Mouse (Mus musculus): ENCODE measurements at regions not wholly inside any gene's neighbourhood (a gene's known extent, or its start where the extent isn't known, plus 50 kb on each side); places are given as distances from the start of the nearest gene placed in this dataset.

GRCm38 (mm10) chr1:69470614-69471250, 216.3 kb downstream of the Ikzf2 start:
- Histone ChIP-seq H3K27ac (ENCODE audit: poor library complexity, severe bottlenecking) (no peak overlapping the region), H3K4me2 (no peak overlapping the region), H3K36me3 (no peaks in the 10 kb centered on the region), H3K9ac (no peak overlapping the region), H3K27me3 (replicated peaks) (no peaks in the 10 kb centered on the region), H3K4me3 (no peak overlapping the region), H3K9me3 (replicated peaks) (no peaks in the 10 kb centered on the region), H3K4me1 (replicated peaks) (peaks cover 4% of the 10 kb centered on the region; the same call in 1 of the 2 replicates)
- WGBS: 75% methylated on average over 4 of the region's 4 CpGs
- ATAC-seq (ENCODE audit: insufficient number of reproducible peaks, low FRiP score): no peak

- Histone ChIP-seq H3K9ac (no peak overlapping the region), H3K4me3 (no peak overlapping the region), H3K4me1 (replicated peaks) (peaks cover 4% of the 10 kb centered on the region; the same call in 1 of the 2 replicates), H3K27me3 (replicated peaks) (no peaks in the 10 kb centered on the region), H3K36me3 (no peaks in the 10 kb centered on the region), H3K4me2 (no peak overlapping the region), H3K27ac (ENCODE audit: poor library complexity, severe bottlenecking) (no peak overlapping the region), H3K9me3 (replicated peaks) (no peaks in the 10 kb centered on the region)
- WGBS: 73% methylated on average over 8 of the region's 8 CpGs
- ATAC-seq (ENCODE audit: insufficient number of reproducible peaks, low FRiP score): no peak
Observed at GRCm38 (mm10) chr1:69469158-69469901, 217.7 kb downstream of the Ikzf2 start.

- Histone ChIP-seq H3K27me3 (replicated peaks) (no peaks in the 10 kb centered on the region), H3K9me3 (replicated peaks) (no peaks in the 10 kb centered on the region), H3K27ac (ENCODE audit: poor library complexity, severe bottlenecking) (no peak overlapping the region), H3K4me1 (replicated peaks) (peaks cover 4% of the 10 kb centered on the region; the same call in 1 of the 2 replicates), H3K4me2 (no peak overlapping the region), H3K36me3 (no peaks in the 10 kb centered on the region), H3K4me3 (no peak overlapping the region), H3K9ac (no peak overlapping the region)
- 39% methylated on average over 5 of the region's 5 CpGs for WGBS
- no peak for ATAC-seq (ENCODE audit: insufficient number of reproducible peaks, low FRiP score)
Observed at GRCm38 (mm10) chr1:69466534-69467275, 220.3 kb downstream of the Ikzf2 start.

GRCm38 (mm10) chr1:69461191-69461590, 225.9 kb downstream of the Ikzf2 start:
- Histone ChIP-seq H3K9me3 (replicated peaks) (no peaks in the 10 kb centered on the region), H3K27me3 (replicated peaks) (no peaks in the 10 kb centered on the region), H3K36me3 (no peaks in the 10 kb centered on the region), H3K27ac (ENCODE audit: poor library complexity, severe bottlenecking) (no peak overlapping the region), H3K4me1 (replicated peaks) (no peaks in the 10 kb centered on the region), H3K4me2 (no peak overlapping the region), H3K9ac (no peak overlapping the region), H3K4me3 (no peak overlapping the region)
- 80% methylated on average over 3 of the region's 3 CpGs for WGBS
- ATAC-seq (ENCODE audit: insufficient number of reproducible peaks, low FRiP score): no peak

DNA sequence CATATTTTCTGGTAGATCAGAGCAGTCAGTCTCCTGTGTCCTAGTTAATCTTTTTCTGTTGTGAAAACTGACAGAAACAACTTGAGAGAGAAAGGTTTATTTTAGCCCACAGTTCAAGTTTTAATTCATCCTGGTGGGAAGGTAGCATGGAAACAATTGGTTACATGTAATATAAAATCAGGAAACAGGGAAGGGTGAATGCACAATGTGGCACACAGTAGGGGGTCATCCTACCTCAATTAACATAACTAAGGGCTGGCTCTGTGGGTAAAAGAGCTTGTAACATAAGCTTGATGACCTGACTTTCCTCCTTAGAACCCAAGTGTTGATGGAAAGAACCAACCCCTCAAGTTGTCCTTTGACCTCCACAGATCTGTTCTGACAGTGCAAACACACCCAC, 227.1 kb downstream of the Ikzf2 start:
- Histone ChIP-seq H3K27me3 (replicated peaks) (no peaks in the 10 kb centered on the region), H3K9ac (no peak overlapping the region), H3K4me2 (no peak overlapping the region), H3K27ac (ENCODE audit: poor library complexity, severe bottlenecking) (no peak overlapping the region), H3K4me1 (replicated peaks) (no peaks in the 10 kb centered on the region), H3K9me3 (replicated peaks) (no peaks in the 10 kb centered on the region), H3K36me3 (no peaks in the 10 kb centered on the region), H3K4me3 (no peak overlapping the region)
- ATAC-seq (ENCODE audit: insufficient number of reproducible peaks, low FRiP score): no peak

GRCm38 (mm10) chr1:69457471-69457870, 229.6 kb downstream of the Ikzf2 start:
- Histone ChIP-seq H3K4me3 (no peak overlapping the region), H3K36me3 (no peaks in the 10 kb centered on the region), H3K4me1 (replicated peaks) (no peaks in the 10 kb centered on the region), H3K27me3 (replicated peaks) (no peaks in the 10 kb centered on the region), H3K9ac (no peak overlapping the region), H3K27ac (ENCODE audit: poor library complexity, severe bottlenecking) (no peak overlapping the region), H3K9me3 (replicated peaks) (no peaks in the 10 kb centered on the region), H3K4me2 (no peak overlapping the region)
- ATAC-seq (ENCODE audit: insufficient number of reproducible peaks, low FRiP score): no peak

DNA sequence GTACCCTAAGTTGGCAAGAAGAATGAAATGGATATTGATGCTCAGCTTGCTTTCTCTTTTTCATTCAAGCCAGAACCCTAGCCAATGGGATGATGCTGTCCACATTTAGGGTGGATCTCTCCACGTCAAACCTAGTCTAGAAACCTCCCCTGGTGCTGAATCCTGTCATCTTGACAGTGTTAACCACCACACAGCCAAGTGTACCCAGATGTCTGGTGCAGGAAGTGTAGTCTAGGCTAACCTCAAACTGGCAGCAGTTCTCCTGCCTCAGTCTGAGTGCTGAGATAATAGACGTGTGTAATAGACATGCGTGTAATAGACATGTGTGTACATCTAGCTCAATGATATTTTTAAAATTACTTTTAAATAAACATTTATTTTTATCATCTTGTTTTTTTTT, 233.1 kb downstream of the Ikzf2 start:
- Histone ChIP-seq H3K4me3 (no peak overlapping the region), H3K9me3 (replicated peaks) (no peaks in the 10 kb centered on the region), H3K36me3 (no peaks in the 10 kb centered on the region), H3K4me2 (no peak overlapping the region), H3K4me1 (replicated peaks) (0 out of 2 replicates have a peak, but pooled peaks cover 3% of the 10 kb centered on the region), H3K27ac (ENCODE audit: poor library complexity, severe bottlenecking) (no peak overlapping the region), H3K27me3 (replicated peaks) (no peaks in the 10 kb centered on the region), H3K9ac (no peak overlapping the region)
- ATAC-seq (ENCODE audit: insufficient number of reproducible peaks, low FRiP score): no peak
- 77% methylated on average over 3 of the region's 3 CpGs for WGBS

DNA sequence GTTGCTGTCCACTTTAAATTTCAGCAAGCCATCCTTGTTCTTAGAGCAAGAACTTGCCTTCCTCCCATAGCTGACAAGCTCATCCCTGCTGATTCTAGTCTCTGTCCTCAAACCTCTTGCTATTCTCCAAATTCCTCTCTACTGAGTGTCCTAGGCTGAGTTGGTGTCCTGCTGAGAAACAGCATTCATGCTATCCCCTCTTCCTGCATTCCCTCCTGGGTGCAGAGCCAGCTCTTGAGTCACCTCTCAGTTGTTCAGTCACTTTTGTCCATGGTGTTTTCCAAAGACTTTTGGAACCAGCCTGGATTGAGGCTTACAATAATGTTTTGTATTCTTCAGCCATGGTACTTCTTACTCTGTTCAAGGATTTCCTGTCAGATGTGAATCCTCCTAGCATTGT, 234.1 kb downstream of the Ikzf2 start:
- H3K4me1 ChIP-seq (replicated peaks): 0 out of 2 replicates have a peak, but pooled peaks cover 3% of the 10 kb centered on the region
- no peak for ATAC-seq (ENCODE audit: insufficient number of reproducible peaks, low FRiP score)
- no peak overlapping the region for H3K27ac ChIP-seq (ENCODE audit: poor library complexity, severe bottlenecking)
- no peaks in the 10 kb centered on the region for H3K9me3 ChIP-seq (replicated peaks)
- H3K4me2 ChIP-seq: no peak overlapping the region
- H3K36me3 ChIP-seq: no peaks in the 10 kb centered on the region
- H3K4me3 ChIP-seq: no peak overlapping the region
- H3K9ac ChIP-seq: no peak overlapping the region
- no peaks in the 10 kb centered on the region for H3K27me3 ChIP-seq (replicated peaks)

DNA sequence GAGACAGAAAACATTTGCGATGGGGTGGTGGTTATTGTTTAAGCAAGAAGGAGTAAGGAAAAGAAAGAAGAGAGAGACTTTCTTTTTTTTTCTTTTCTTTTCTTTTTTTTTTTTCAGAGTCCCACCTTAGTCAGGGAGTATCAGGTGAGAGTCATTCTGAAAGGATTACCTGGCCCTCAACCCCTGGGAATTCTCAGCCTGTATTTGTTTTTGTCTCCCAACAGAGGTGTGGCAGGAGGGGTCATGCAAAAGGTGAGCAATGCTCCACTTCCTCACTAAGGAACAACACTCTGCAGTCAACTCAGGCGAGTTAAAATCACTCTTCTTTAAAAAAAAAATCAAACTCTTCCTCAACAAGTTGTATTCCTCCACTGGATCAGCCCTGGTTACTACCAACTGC, 236.6 kb downstream of the Ikzf2 start:
- Histone ChIP-seq H3K9me3 (replicated peaks) (no peaks in the 10 kb centered on the region), H3K27ac (ENCODE audit: poor library complexity, severe bottlenecking) (no peak overlapping the region), H3K9ac (no peak overlapping the region), H3K4me1 (replicated peaks) (0 out of 2 replicates have a peak, but pooled peaks cover 3% of the 10 kb centered on the region), H3K4me3 (no peak overlapping the region), H3K27me3 (replicated peaks) (no peaks in the 10 kb centered on the region), H3K4me2 (no peak overlapping the region), H3K36me3 (no peaks in the 10 kb centered on the region)
- no peak for ATAC-seq (ENCODE audit: insufficient number of reproducible peaks, low FRiP score)
- WGBS: 62% methylated on average over 2 of the region's 2 CpGs

- Histone ChIP-seq H3K27me3 (replicated peaks) (no peaks in the 10 kb centered on the region), H3K27ac (ENCODE audit: poor library complexity, severe bottlenecking) (no peak overlapping the region), H3K4me3 (no peak overlapping the region), H3K9me3 (replicated peaks) (no peaks in the 10 kb centered on the region), H3K4me2 (no peak overlapping the region), H3K9ac (no peak overlapping the region), H3K36me3 (no peaks in the 10 kb centered on the region), H3K4me1 (replicated peaks) (0 out of 2 replicates have a peak, but pooled peaks cover 3% of the 10 kb centered on the region)
- WGBS: 74% methylated on average over 5 of the region's 5 CpGs
- ATAC-seq (ENCODE audit: insufficient number of reproducible peaks, low FRiP score): no peak
Observed at GRCm38 (mm10) chr1:69447276-69447675, 239.8 kb downstream of the Ikzf2 start.

DNA sequence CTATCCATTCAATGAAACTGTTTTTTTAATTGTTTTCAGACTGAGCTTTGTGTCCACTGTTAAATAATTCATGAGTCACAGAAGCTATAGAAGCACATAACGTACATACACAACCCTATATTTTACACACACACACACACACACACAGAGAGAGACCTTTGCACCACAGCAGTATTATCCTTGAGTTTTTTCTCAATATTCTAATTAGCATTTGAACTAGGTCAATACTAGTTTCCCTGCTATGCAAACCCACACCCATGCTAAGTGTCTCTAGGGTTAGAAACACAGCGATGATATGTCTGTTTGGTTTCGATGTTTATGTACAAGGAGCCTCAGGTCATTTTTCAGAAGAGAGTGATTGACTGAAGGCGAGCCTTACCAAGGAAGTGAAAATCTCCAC, 242.3 kb downstream of the Ikzf2 start:
- H3K9ac ChIP-seq: no peak overlapping the region
- 84% methylated on average over 4 of the region's 4 CpGs for WGBS

More for the DNA sequence above, 242.3 kb downstream of the Ikzf2 start:
- Histone ChIP-seq H3K27ac (ENCODE audit: poor library complexity, severe bottlenecking) (no peak overlapping the region), H3K4me1 (replicated peaks) (0 out of 2 replicates have a peak, but pooled peaks cover 2% of the 10 kb centered on the region), H3K4me2 (no peak overlapping the region), H3K9me3 (replicated peaks) (no peaks in the 10 kb centered on the region), H3K36me3 (no peaks in the 10 kb centered on the region), H3K27me3 (replicated peaks) (no peaks in the 10 kb centered on the region), H3K4me3 (no peak overlapping the region)
- no peak for ATAC-seq (ENCODE audit: insufficient number of reproducible peaks, low FRiP score)
